Mouse (Mus musculus) lung, adult 2 months (tissue): ENCODE results near the gene Il17f.

ENCODE experiments used
- CTCF ChIP-seq: fragments of 200-500 bp; IDR thresholded peaks from 2 replicates; pipeline ENCODE4 v1.5.1; 2011; ENCODE audit warnings: mild to moderate bottlenecking, low read length, control low read depth; ENCODE audit not compliant: insufficient read depth
- POLR2A ChIP-seq: fragments of 200-500 bp; IDR thresholded peaks from 2 replicates; pipeline ENCODE4 v1.6.1; 2011; ENCODE audit warnings: low read depth, mild to moderate bottlenecking, control low read depth, low read length, borderline replicate concordance; ENCODE audit errors: extremely low read depth

DNA sequence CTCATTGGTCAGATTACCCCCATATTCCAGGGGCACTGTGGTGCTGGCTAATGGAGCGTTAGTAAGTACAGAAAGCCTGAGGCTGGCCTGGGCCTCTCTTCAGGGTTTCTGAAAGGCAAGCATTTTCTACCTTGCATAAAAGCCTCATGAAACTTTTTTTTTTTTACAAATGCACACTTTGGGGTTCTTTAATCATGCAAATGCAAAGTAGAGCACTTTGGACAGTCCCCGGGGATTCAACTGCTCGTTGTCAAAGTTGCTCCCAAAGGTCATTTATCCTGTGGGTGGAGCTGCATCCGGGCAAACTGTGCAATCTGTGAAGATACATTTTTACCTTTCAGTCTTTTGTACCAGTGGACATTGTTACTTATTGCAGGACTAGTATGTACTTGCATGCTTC lies 29.0 kb downstream of the Il17f start:
- no peak for TF ChIP-seq POLR2A
- TF ChIP-seq CTCF = no peak
